Mouse (Mus musculus): ENCODE measurements around the gene Adamts15.

Gene Adamts15

GRCm38 (mm10) chr9:30922197-30922894 is at the start of gene Adamts15:
TSS of gene Adamts15 (minus strand) at chr9:30922452.
- in situ Hi-C loops (cut with MboI, MseI): no loop called here

- in situ Hi-C loops (cut with MboI, MseI): no loop called here
These were observed 49.7 kb upstream of the Adamts15 start for GRCm38 (mm10) chr9:30971967-30972366.

GRCm38 (mm10) chr9:30970001-30970400 is 47.7 kb upstream of the Adamts15 start:
- in situ Hi-C loops (cut with MboI, MseI): no loop called here

- in situ Hi-C loops (cut with MboI, MseI): no loop called here
These were observed 45.9 kb upstream of the Adamts15 start for GRCm38 (mm10) chr9:30968130-30968529.

GRCm38 (mm10) chr9:30966881-30967280 is 44.6 kb upstream of the Adamts15 start:
- in situ Hi-C loops (cut with MboI, MseI): no loop called here

- in situ Hi-C loops (cut with MboI, MseI): no loop called here
These were observed 42.4 kb upstream of the Adamts15 start for GRCm38 (mm10) chr9:30964685-30965084.

GRCm38 (mm10) chr9:30963780-30964179 is 41.5 kb upstream of the Adamts15 start:
- in situ Hi-C loops (cut with MboI, MseI): no loop called here

GRCm38 (mm10) chr9:30955246-30955645 is 33.0 kb upstream of the Adamts15 start:
- in situ Hi-C loops (cut with MboI, MseI): loop anchor here (5.0 kb wide), 1 partner anchor 132 kb away; no protein-coding TSS in a partner anchor

- in situ Hi-C loops (cut with MboI, MseI): no loop called here
These were observed 31.0 kb upstream of the Adamts15 start for GRCm38 (mm10) chr9:30953287-30953686.

- in situ Hi-C loops (cut with MboI, MseI): no loop called here
These were observed 29.2 kb upstream of the Adamts15 start for GRCm38 (mm10) chr9:30951461-30951860.

- in situ Hi-C loops (cut with MboI, MseI): no loop called here
These were observed 28.3 kb upstream of the Adamts15 start for GRCm38 (mm10) chr9:30950592-30950991.

GRCm38 (mm10) chr9:30949971-30950370 is 27.7 kb upstream of the Adamts15 start:
- in situ Hi-C loops (cut with MboI, MseI): no loop called here

GRCm38 (mm10) chr9:30949422-30949821 is 27.2 kb upstream of the Adamts15 start:
- in situ Hi-C loops (cut with MboI, MseI): no loop called here

- in situ Hi-C loops (cut with MboI, MseI): no loop called here
These were observed 23.0 kb upstream of the Adamts15 start for GRCm38 (mm10) chr9:30945276-30945675.

- in situ Hi-C loops (cut with MboI, MseI): loop anchor here (5.0 kb wide), 1 partner anchor 462 kb away; no protein-coding TSS in a partner anchor
These were observed 22.0 kb upstream of the Adamts15 start for GRCm38 (mm10) chr9:30944234-30944633.

- in situ Hi-C loops (cut with MboI, MseI): loop anchor here (5.0 kb wide), 1 partner anchor 461 kb away; no protein-coding TSS in a partner anchor
These were observed 21.1 kb upstream of the Adamts15 start for GRCm38 (mm10) chr9:30943341-30943740.

- in situ Hi-C loops (cut with MboI, MseI): loop anchor here (5.0 kb wide), 1 partner anchor 460 kb away; no protein-coding TSS in a partner anchor
These were observed 20.5 kb upstream of the Adamts15 start, which contains the start of gene Adamts8 for GRCm38 (mm10) chr9:30942512-30943313. TSS of gene Adamts8 (plus strand) at chr9:30942562.

GRCm38 (mm10) chr9:30940328-30940727 is 18.1 kb upstream of the Adamts15 start:
- in situ Hi-C loops (cut with MboI, MseI): loop anchor here (5.0 kb wide), 1 partner anchor 458 kb away; no protein-coding TSS in a partner anchor

- in situ Hi-C loops (cut with MboI, MseI): no loop called here
These were observed 14.6 kb upstream of the Adamts15 start for GRCm38 (mm10) chr9:30936674-30937438.

- in situ Hi-C loops (cut with MboI, MseI): no loop called here
These were observed 12.6 kb upstream of the Adamts15 start for GRCm38 (mm10) chr9:30934827-30935226.

GRCm38 (mm10) chr9:30932346-30932745 is 10.1 kb upstream of the Adamts15 start:
- in situ Hi-C loops (cut with MboI, MseI): no loop called here

- in situ Hi-C loops (cut with MboI, MseI): no loop called here
These were observed 6.5 kb upstream of the Adamts15 start for GRCm38 (mm10) chr9:30928759-30929158.

All from T-helper 2 cell (primary cell).